Mouse (Mus musculus) megakaryocyte, embryonic 14.5 days (primary cell): ENCODE measurements around the gene Wasf1.

Experiments used
- FLI1 ChIP-seq: IDR thresholded peaks from 2 replicates; pipeline ENCODE4 v1.6.1; 2012; ENCODE audit warnings: low read length, inconsistent platforms, mixed read lengths
- GATA1 ChIP-seq: IDR thresholded peaks from 3 replicates; pipeline ENCODE4 v1.6.1; 2012; ENCODE audit warnings: mixed read lengths, low read length, inconsistent platforms, borderline replicate concordance

DNA sequence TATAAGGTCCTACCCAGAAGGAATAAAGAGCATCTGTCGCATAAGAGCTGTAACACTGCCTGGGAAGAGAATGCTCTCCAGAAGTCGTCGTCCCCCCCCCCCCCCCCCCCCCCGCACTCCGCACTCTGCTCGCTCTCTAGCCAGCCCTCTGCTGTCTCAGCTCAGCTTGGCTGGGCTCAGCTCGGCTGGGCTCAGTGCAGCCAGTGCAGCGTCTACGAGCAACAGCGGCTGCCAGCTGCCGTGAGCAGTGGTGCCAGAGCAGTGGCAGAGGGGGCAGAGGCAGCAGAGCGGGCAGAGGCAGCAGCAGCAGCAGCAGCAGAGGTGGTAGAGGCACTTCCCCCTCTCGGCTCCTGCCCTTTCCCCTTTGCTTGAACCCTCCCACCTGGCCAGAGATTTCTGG lies 102.1 kb downstream of the Wasf1 start:
- TF ChIP-seq GATA1: no peak
- no peak for TF ChIP-seq FLI1
